Mouse (Mus musculus): ENCODE results near the gene Rnf152.

The Rnf152 gene

GRCm38 (mm10) chr1:105356291-105357011 is at the start of gene Rnf152:
Gene Rnf152, minus strand, starts transcription at chr1:105356710.
- DNase-seq (ENCODE audit: low spot score): peak; percentile 16

DNA sequence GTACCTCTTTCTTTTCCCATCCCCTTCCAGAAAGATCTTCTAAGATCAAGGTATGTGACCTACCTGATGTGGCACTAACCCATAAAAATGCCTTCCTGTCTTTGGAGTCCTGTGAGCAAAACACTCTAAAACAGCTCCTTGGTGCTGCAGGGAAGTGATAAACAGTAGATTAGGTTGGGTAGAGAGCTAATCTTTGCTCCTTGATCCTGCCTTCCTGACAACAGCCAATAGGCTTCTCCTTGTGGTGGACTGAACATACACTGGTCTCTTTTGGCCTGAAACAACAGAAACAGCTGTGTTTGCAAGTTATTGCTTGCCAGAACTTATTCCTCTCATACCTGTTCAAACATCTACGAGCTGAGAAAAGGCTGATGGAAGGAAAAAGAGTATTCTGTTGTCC is 46.3 kb upstream of the Rnf152 start:
- DNase-seq (ENCODE audit: low spot score): no peak

DNA sequence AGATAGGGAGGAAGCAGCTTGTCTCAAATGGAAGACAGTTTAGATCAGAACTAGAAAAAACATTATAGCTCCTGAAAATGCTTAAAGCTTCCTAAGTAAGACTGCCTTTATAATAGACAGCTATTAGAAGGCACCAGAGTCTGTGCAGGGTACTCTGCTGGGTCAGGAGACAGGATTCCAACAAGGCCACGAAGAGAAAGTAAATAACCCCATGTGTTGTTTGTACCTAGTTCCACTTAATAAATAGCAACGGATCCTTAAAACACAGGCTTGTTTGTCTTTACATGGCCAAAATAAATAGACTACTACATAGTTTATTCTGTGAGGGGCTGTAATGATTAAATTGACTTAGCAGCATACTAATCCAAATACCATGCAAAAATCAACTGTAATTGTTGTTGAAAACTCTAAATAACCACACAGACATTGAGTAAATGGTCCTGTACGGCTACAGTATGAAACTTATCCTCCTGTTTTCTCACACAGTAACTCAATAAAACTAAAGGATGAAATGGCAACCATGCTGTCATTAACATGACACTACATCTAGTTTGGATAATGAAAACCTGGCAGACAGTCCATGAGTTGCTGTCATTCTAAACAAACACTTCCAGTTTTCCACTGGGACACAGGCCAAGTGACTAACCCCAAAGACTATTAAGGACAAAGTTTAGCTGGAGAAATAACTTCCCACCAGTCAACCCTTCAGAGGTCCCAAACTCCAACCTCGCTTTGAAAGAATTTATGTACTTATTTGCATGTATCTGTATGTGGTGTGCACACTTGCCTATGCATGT is 27.8 kb upstream of the Rnf152 start:
- no peak for DNase-seq (ENCODE audit: low spot score)

GRCm38 (mm10) chr1:105377546-105377945 is 21.0 kb upstream of the Rnf152 start:
- DNase-seq (ENCODE audit: low spot score): no peak

DNA sequence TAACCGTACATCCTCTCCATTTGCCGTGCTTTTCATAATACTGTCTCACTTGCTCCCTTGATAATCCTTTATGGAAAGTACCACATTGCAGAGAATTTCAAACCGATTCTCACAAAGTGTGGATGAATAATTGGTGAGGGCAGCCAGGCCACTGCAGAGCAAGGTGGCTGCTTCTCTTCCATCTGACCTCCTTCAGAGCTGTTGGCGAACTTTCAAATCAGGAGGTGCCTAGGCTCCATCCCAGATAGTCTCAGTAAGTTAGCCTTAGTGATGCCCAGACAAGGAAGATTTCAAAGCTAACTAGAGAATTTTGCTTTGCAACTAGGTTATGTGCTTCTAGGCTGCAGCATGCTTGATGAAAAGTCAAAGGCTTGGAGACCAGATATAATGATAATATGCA is 18.1 kb upstream of the Rnf152 start:
- DNase-seq (ENCODE audit: low spot score): no peak

GRCm38 (mm10) chr1:105362701-105363100 is 6.2 kb upstream of the Rnf152 start:
- DNase-seq (ENCODE audit: low spot score): no peak

DNA sequence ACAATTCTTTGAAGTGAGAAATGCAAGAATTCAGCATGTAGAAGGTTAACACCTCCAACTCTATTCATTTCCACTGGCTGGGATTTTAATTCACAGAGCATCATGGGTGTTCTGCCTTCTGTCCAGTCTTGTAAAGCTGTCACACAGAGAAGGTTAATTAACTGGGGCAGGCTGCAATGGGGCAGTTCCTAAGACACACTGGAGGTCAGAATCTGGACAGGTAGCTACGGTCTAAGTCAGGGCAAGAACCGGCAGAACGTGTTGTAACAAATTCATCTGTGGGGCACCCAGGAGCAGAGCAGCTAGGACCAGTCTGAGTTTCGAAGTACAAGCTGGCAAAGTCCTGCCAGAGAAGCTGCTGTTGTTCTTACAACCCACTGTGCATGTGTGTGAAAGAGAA is 2.4 kb upstream of the Rnf152 start:
- no peak for DNase-seq (ENCODE audit: low spot score)

DNA sequence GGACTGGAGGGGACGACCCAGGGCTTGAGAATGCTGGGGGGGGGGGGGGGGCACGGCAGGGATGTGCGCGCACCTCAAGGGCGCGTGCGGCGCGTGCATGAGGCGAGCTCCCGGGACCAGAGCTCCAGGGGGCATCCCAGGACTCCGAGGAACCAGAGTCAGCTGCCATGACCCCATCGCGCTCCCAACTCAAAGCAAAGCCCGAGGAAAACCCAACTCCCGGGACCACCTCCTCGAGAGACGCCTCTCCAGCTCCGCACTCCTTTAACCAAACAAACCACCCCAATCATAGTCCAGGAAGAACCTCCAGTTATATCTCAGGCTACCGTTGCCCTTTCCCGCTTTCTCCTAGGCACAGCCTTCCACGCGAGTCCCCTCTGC is 610 bp downstream of the Rnf152 start:
- DNase-seq (ENCODE audit: low spot score): peak; percentile 11

- peak; percentile 57 for DNase-seq (ENCODE audit: low spot score)
Observed at GRCm38 (mm10) chr1:105354901-105355891, 1.3 kb downstream of the Rnf152 start.

DNA sequence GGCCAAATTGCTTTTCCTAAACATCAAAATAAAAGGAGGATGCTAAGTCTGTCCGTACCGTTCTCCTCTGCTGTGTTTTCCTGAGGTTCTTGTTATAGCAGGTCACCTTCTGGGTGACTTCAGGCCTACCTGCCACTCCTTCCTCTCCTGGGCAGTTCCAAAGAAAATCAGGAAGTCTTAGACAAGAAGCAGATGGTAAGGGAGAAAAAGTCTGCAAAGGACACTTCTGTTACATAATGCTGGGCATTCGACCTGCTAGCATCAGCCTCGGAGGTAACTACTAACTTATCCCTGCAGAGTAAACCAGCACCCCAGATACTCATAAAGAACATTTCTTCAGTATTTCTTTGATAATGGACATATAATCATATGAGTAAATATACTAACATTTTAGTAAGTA is 4.7 kb downstream of the Rnf152 start:
- no peak for DNase-seq (ENCODE audit: low spot score)

DNA sequence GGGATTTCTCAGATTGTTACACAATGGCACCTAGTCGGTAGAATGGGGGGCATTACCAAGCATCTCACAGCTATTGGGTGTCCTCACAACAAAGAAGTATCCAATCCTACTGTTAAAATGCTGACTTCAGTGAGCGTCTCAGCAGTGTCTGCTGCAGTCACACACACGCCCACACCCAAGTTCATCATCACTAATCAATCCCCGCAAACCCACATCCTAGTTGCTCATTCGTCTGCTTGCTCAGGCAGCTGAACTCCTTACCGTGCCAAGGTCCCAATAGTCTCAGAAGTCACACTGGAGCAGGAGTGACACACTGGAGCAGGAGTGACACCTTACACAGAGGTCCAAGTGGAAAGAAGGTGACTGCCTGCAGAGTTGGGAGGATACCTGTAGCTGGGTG is 14.2 kb downstream of the Rnf152 start:
- DNase-seq (ENCODE audit: low spot score): no peak

GRCm38 (mm10) chr1:105340943-105341342 is 15.6 kb downstream of the Rnf152 start:
- no peak for DNase-seq (ENCODE audit: low spot score)

GRCm38 (mm10) chr1:105337397-105337796 is 19.1 kb downstream of the Rnf152 start:
- DNase-seq (ENCODE audit: low spot score): no peak

DNA sequence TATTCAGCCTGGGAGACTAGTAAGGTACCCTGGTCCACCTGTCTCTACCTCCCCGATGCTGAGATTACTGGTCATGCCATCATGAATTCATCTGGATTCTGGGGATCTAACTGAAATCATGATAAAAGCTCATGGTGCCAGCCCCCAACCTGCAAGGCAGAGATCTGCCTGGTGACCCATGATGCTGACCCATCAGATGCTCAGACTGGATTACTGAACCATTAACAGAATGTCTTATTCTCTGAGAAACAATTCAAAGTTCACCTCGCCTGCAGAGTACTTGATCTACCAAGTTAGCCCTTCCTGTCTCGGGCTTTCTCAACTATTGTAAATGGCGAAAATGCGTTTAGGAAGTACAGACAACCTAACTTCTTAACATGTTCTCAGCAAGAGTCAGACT is 20.4 kb downstream of the Rnf152 start:
- DNase-seq (ENCODE audit: low spot score): no peak

DNA sequence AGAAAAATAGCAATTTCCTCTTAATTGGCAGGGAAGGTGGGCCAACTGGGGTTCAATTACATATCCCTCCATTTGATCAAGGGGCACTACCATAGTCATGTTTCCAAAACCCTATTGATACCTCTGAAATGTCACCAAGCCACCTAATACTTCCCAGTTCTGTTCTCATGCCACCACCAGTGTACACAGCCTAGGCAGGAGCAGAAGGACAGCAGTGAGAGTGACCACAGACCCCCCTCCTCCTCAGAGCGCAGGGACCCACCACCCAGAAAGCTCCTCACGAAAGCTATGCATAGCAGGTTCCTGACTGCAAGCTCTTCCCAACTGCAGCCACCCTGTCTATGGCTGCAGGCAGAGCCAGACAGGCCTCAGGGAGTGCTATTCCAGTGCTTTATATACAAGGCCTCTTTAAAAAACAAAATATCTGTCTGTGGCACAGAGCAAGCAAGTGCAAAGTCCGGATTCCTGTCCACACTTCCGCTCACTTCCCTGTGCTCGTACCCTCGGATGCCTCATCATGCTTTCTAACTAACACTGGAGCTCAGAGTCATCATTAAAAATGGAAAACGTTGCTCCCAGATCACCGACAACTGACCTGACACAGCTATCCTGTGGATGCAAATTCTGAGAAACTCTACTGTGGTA is 24.3 kb downstream of the Rnf152 start:
- DNase-seq (ENCODE audit: low spot score): no peak

DNA sequence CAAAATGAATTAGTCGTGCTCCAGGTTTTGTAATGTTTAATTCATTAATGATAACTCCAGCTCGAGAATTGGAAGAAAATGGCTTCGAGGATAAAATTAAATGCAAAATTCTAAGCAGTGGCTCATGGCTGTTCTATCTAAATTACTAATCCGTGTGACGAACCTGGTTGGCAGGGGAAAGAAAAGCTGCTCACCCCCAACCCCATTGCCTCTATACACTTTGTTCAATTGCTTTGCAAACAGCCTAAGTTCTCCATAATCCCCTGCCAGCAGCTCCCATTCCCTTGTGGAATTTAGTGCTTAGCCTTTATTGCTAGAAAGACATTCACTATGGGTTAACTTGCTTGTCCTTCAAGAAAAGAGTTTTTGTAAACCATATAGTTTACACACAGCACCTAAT is 24.9 kb downstream of the Rnf152 start:
- no peak for DNase-seq (ENCODE audit: low spot score)

DNA sequence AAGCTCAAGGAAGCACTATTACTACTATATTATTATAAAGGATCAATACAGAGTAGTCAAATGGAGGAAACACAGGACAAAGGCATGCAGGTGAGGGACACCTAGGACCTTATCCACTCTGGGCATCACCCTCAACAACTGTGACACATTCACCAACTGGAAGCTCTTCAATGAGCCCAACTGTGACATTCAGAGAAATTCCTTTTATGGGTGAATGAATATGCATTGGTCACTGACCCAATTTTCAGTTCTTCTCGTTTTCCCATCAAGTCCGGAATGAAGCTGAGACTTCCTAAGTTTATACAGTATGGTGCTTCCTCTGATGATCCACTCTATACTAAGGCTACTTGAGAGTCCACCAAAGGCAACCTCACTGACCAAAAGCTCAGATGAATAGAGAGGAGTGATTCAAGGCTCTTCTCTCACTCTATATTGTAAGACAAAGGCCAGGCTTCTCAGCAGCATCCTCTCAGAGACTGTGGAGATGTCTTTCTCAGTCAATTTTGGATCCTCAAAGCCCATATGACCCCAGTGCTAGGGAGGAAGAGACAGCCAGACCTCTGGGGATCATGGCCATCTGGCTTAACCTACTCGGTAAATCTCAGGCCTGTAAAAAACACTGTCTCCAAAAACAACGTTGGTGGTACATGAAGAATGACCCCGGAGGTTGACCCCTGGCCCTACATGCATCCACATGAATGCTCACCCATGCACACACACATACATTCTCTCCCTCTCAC is 25.8 kb downstream of the Rnf152 start:
- no peak for DNase-seq (ENCODE audit: low spot score)

GRCm38 (mm10) chr1:105327789-105328188 is 28.7 kb downstream of the Rnf152 start:
- no peak for DNase-seq (ENCODE audit: low spot score)

- DNase-seq (ENCODE audit: low spot score): no peak
Observed at GRCm38 (mm10) chr1:105324636-105325035, 31.9 kb downstream of the Rnf152 start.

GRCm38 (mm10) chr1:105314010-105314800 is 42.3 kb downstream of the Rnf152 start:
- no peak for DNase-seq (ENCODE audit: low spot score)

DNA sequence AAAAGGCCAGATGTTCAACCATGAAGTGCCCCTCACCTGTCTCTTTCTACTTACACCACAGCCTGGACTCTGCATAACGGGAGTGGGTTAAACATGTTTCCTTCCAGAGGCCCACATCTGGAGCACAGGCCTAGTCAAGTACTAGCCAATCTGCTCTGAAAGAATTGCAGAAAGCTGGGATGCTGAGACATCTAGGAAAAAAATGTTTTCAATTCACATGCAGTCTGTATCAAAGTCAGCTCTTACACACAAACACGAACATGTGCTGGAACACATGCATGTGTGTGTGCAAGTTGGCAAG is 44.0 kb downstream of the Rnf152 start:
- no peak for DNase-seq (ENCODE audit: low spot score)
